Mouse (Mus musculus): Measurements from ENCODE around the gene Igflr1. TPM values are rescaled to one million over a fixed set of nuclear protein-coding genes. Genes with fewer than 3 reads are reported as not detected.
A peak's percentile ranks its signal among the peaks of the same experiment; 100 is the strongest.

Igflr1 gene
- total and polyA plus RNA-seq, 3 experiments, result 0.23 to 3.7 (median 0.75) TPM

DNA sequence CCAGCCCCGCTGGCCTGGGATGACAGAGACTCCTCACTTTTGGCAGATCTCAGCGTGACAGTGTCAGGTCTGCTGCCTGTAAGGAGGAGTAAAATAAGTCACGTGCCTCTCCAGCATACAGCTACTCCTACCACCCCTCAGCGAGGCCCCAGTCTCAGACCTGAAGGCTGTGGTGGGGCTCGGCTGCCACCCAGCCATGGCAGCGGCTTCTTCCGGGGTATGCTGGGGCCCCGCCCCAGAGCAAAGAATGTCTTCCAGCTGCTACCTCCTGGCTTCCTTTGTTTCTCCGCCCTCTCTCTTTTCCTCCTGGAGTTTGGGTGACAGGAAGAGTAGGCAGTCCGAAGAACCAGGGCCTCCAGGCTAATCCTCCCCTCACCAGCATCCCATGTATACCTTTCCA, 39.3 kb upstream of the Igflr1 start:
- H3K9ac ChIP-seq (ENCODE audit: low read depth, low read length), result no peak overlapping the region

DNA sequence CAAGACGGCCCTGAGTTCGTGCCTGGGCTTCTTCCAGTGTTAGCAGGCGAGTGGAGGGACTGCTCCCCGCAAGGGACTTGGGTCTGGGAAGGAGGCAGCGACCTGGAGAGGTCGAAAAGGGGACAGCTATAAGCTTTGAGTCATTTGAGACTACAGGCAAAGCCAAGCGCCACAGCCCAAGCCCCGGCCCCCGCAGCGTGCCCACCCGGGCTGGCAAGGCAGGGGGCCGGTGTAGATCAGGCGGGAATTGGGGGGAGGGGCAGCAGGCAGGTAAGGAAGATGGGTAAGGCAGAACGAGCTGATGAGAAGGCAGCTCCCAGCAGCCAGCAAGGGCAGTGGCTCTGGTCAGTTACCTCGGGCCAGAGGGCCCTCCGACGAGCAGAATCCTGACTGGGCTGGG, 38.8 kb upstream of the Igflr1 start:
- TF ChIP-seq POLR2A (IDR thresholded peaks at IDR 0.05; ENCODE audit: insufficient read depth, low read depth, low read length) (no peak), EP300 (IDR thresholded peaks at IDR 0.05; ENCODE audit: insufficient read depth, low read depth, low read length) (no peak), CTCF (IDR thresholded peaks at IDR 0.05) (no peak)
- WGBS, result 65% methylated on average over 17 of the region's 17 CpGs
- H3K27me3 ChIP-seq (ENCODE audit: control insufficient read depth, insufficient read depth, low read length), result no peaks in the 10 kb centered on the region
- H3K79me2 ChIP-seq (replicated peaks; ENCODE audit: control insufficient read depth, insufficient read depth, low read length), result no peaks in the 10 kb centered on the region
- no peak overlapping the region for H3K27ac ChIP-seq
- intact Hi-C loops (cut with DNase I), result no loop called here
- no peaks in the 10 kb centered on the region for H3K36me3 ChIP-seq (ENCODE audit: control insufficient read depth, insufficient read depth, low read length)
- no peaks in the 10 kb centered on the region for H3K4me1 ChIP-seq (ENCODE audit: control insufficient read depth, insufficient read depth, low read length)
- no peak overlapping the region for H3K4me3 ChIP-seq
- DNase-seq, result no peak
- no peak overlapping the region for H3K9ac ChIP-seq (ENCODE audit: low read depth, low read length)

More for the DNA sequence above, 39.3 kb upstream of the Igflr1 start:
- intact Hi-C loops (cut with DNase I), result no loop called here
- H3K27me3 ChIP-seq (ENCODE audit: control insufficient read depth, insufficient read depth, low read length), result no peaks in the 10 kb centered on the region
- no peak overlapping the region for H3K27ac ChIP-seq
- no peaks in the 10 kb centered on the region for H3K4me1 ChIP-seq (ENCODE audit: control insufficient read depth, insufficient read depth, low read length)
- no peaks in the 10 kb centered on the region for H3K36me3 ChIP-seq (ENCODE audit: control insufficient read depth, insufficient read depth, low read length)
- DNase-seq, result no peak
- H3K79me2 ChIP-seq (replicated peaks; ENCODE audit: control insufficient read depth, insufficient read depth, low read length), result no peaks in the 10 kb centered on the region
- no peak overlapping the region for H3K4me3 ChIP-seq
- WGBS, result 60% methylated on average over 10 of the region's 10 CpGs
- TF ChIP-seq EP300 (IDR thresholded peaks at IDR 0.05; ENCODE audit: insufficient read depth, low read depth, low read length) (no peak), CTCF (IDR thresholded peaks at IDR 0.05) (no peak), POLR2A (IDR thresholded peaks at IDR 0.05; ENCODE audit: insufficient read depth, low read depth, low read length) (no peak)

GRCm38 (mm10) chr7:30526981-30527380, 38.2 kb upstream of the Igflr1 start:
- no peak overlapping the region for H3K9ac ChIP-seq (ENCODE audit: low read depth, low read length)
- DNase-seq, result no peak
- TF ChIP-seq EP300 (IDR thresholded peaks at IDR 0.05; ENCODE audit: insufficient read depth, low read depth, low read length) (no peak), POLR2A (IDR thresholded peaks at IDR 0.05; ENCODE audit: insufficient read depth, low read depth, low read length) (no peak), CTCF (IDR thresholded peaks at IDR 0.05) (no peak)
- H3K4me3 ChIP-seq, result no peak overlapping the region
- no peak overlapping the region for H3K27ac ChIP-seq
- no peaks in the 10 kb centered on the region for H3K27me3 ChIP-seq (ENCODE audit: control insufficient read depth, insufficient read depth, low read length)
- intact Hi-C loops (cut with DNase I), result no loop called here
- no peaks in the 10 kb centered on the region for H3K36me3 ChIP-seq (ENCODE audit: control insufficient read depth, insufficient read depth, low read length)
- WGBS, result 94% methylated on average over 14 of the region's 14 CpGs
- H3K4me1 ChIP-seq (ENCODE audit: control insufficient read depth, insufficient read depth, low read length), result no peaks in the 10 kb centered on the region
- no peaks in the 10 kb centered on the region for H3K79me2 ChIP-seq (replicated peaks; ENCODE audit: control insufficient read depth, insufficient read depth, low read length)

GRCm38 (mm10) chr7:30531291-30531815, 33.9 kb upstream of the Igflr1 start:
- WGBS, result 88% methylated on average over 9 of the region's 9 CpGs
- no peaks in the 10 kb centered on the region for H3K27me3 ChIP-seq (ENCODE audit: control insufficient read depth, insufficient read depth, low read length)
- no peaks in the 10 kb centered on the region for H3K36me3 ChIP-seq (ENCODE audit: control insufficient read depth, insufficient read depth, low read length)
- no peaks in the 10 kb centered on the region for H3K79me2 ChIP-seq (replicated peaks; ENCODE audit: control insufficient read depth, insufficient read depth, low read length)
- H3K9ac ChIP-seq (ENCODE audit: low read depth, low read length), result no peak overlapping the region
- DNase-seq, result no peak
- intact Hi-C loops (cut with DNase I), result loop anchor here (5.0 kb wide), 1 partner anchor 159 kb away; no protein-coding TSS in a partner anchor
- TF ChIP-seq CTCF (IDR thresholded peaks at IDR 0.05) (no peak), EP300 (IDR thresholded peaks at IDR 0.05; ENCODE audit: insufficient read depth, low read depth, low read length) (no peak), POLR2A (IDR thresholded peaks at IDR 0.05; ENCODE audit: insufficient read depth, low read depth, low read length) (no peak)
- no peak overlapping the region for H3K4me3 ChIP-seq
- H3K4me1 ChIP-seq (ENCODE audit: control insufficient read depth, insufficient read depth, low read length), result peaks cover 3% of the 10 kb centered on the region; the same call in 1 of the 2 replicates
- H3K27ac ChIP-seq, result no peak overlapping the region

DNA sequence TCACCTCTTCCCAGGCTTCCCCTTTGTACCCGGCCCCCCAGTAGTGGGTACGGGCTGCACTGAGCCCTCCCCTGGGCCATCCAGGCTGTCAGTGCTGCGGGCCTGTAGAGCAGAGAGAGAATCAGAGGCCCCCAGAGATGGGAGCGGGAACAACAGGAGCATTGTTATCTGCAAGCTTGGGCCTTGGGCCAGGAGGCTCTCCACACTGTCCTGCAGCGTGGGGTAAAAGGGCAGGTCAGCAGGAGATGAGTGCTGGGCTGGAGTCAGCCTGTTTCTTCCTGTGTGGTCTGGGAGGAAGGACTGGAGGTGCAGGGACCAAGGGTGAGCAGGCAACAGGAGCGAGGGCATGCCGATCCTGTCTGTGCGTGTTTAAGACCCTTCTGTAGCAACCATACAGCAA, 32.3 kb upstream of the Igflr1 start:
- peak in 1 of 2 experiments; percentile 21 for DNase-seq
- TF ChIP-seq EP300 (IDR thresholded peaks at IDR 0.05; ENCODE audit: insufficient read depth, low read depth, low read length), result no peak

GRCm38 (mm10) chr7:30533941-30534632, 31.1 kb upstream of the Igflr1 start:
- 18% methylated on average over 26 of the region's 26 CpGs for WGBS
- TF ChIP-seq CTCF (IDR thresholded peaks at IDR 0.05) (no peak), EP300 (IDR thresholded peaks at IDR 0.05; ENCODE audit: insufficient read depth, low read depth, low read length) (no peak), POLR2A (IDR thresholded peaks at IDR 0.05; ENCODE audit: insufficient read depth, low read depth, low read length) (no peak)
- Histone ChIP-seq H3K4me1 (ENCODE audit: control insufficient read depth, insufficient read depth, low read length) (peaks cover 3% of the 10 kb centered on the region; the same call in 1 of the 2 replicates), H3K36me3 (ENCODE audit: control insufficient read depth, insufficient read depth, low read length) (no peaks in the 10 kb centered on the region), H3K79me2 (replicated peaks; ENCODE audit: control insufficient read depth, insufficient read depth, low read length) (no peaks in the 10 kb centered on the region), H3K27me3 (ENCODE audit: control insufficient read depth, insufficient read depth, low read length) (no peaks in the 10 kb centered on the region), H3K27ac (no peak overlapping the region), H3K9ac (ENCODE audit: low read depth, low read length) (peak overlapping the region; percentile 80), H3K4me3 (peak overlapping the region; percentile 66)
- DNase-seq, result peak in 1 of 2 experiments; percentile 41
- intact Hi-C loops (cut with DNase I), result loop anchor here (2.0 to 5.0 kb wide), 2 partner anchors 17 to 162 kb away; no protein-coding TSS in a partner anchor

More for the DNA sequence above, 32.3 kb upstream of the Igflr1 start:
- intact Hi-C loops (cut with DNase I), result loop anchor here (5.0 kb wide), 1 partner anchor 161 kb away; no protein-coding TSS in a partner anchor
- Histone ChIP-seq H3K36me3 (ENCODE audit: control insufficient read depth, insufficient read depth, low read length) (no peaks in the 10 kb centered on the region), H3K4me3 (no peak overlapping the region), H3K27me3 (ENCODE audit: control insufficient read depth, insufficient read depth, low read length) (no peaks in the 10 kb centered on the region), H3K79me2 (replicated peaks; ENCODE audit: control insufficient read depth, insufficient read depth, low read length) (no peaks in the 10 kb centered on the region), H3K4me1 (ENCODE audit: control insufficient read depth, insufficient read depth, low read length) (peaks cover 3% of the 10 kb centered on the region; the same call in 1 of the 2 replicates), H3K9ac (ENCODE audit: low read depth, low read length) (no peak overlapping the region), H3K27ac (no peak overlapping the region)
- 19% methylated on average over 8 of the region's 8 CpGs for WGBS

Data from heart, adult 2 months (tissue).